ENCODE assay signal across 8 mouse cellular contexts in genomic region chr5:117388296-117388751, GRCm38 (mm10). TPM values are rescaled to one million over a fixed set of nuclear protein-coding genes. Genes with fewer than 3 reads are reported as not detected.
DNase-seq lines count a peak whose midpoint lies in the region; ATAC-seq lines count a peak whose summit lies in the region.

No protein-coding gene starts in this region.

- peak; percentile 38 for ATAC-seq in forebrain, embryonic 11.5 days (replicated peaks; ENCODE audit: low FRiP score)
- peak; percentile 26 for ATAC-seq in inflammation-experienced regulatory T-cells, adult 6 months
- ATAC-seq in liver, embryonic 16.5 days (ENCODE audit: low read depth) = peak; percentile 70
- peak; percentile 35; the same call in 1 of the 2 replicates for ATAC-seq in neural tube, embryonic 11.5 days (ENCODE audit: insufficient read depth, low FRiP score, low TSS enrichment)

- peaks cover 6% of the 10 kb centered on the region; the same call in 1 of the 2 replicates for H3K36me3 ChIP-seq in forebrain, embryonic 11.5 days (ENCODE audit: control insufficient read depth, insufficient read depth, low read length)
- H3K36me3 ChIP-seq in liver, embryonic 16.5 days (ENCODE audit: control insufficient read depth, insufficient read depth) = peaks cover 5% of the 10 kb centered on the region; the same call in 1 of the 2 replicates
- no peaks in the 10 kb centered on the region for H3K36me3 ChIP-seq in neural tube, embryonic 11.5 days (ENCODE audit: control insufficient read depth, insufficient read depth, low read length)

- H3K4me2 ChIP-seq in forebrain, embryonic 11.5 days (ENCODE audit: low read depth, low read length, severe bottlenecking) = peak overlapping the region; percentile 71
- H3K4me2 ChIP-seq in liver, embryonic 16.5 days (ENCODE audit: low read depth, low read length) = peak overlapping the region; percentile 88
- H3K4me2 ChIP-seq in neural tube, embryonic 11.5 days (ENCODE audit: low read depth) = peak overlapping the region; percentile 70

- peaks cover 2% of the 10 kb centered on the region; the same call in 1 of the 2 replicates for H3K9me3 ChIP-seq in forebrain, embryonic 11.5 days (ENCODE audit: control insufficient read depth, low read length)
- no peaks in the 10 kb centered on the region for H3K9me3 ChIP-seq in liver, embryonic 16.5 days (replicated peaks; ENCODE audit: control insufficient read depth, low read length)
- H3K9me3 ChIP-seq in neural tube, embryonic 11.5 days (ENCODE audit: control insufficient read depth, low read length) = no peaks in the 10 kb centered on the region

- peak overlapping the region; percentile 93 for H3K9ac ChIP-seq in forebrain, embryonic 11.5 days (ENCODE audit: low read length)
- H3K9ac ChIP-seq in liver, embryonic 16.5 days (ENCODE audit: low read depth, low read length) = peak overlapping the region; percentile 89
- peak overlapping the region; percentile 88 for H3K9ac ChIP-seq in neural tube, embryonic 11.5 days (ENCODE audit: low read length)

- WGBS in forebrain, embryonic 11.5 days = 13% methylated on average over 16 of the region's 16 CpGs
- 5% methylated on average over 16 of the region's 16 CpGs for WGBS in liver, embryonic 16.5 days (ENCODE audit: insufficient replicate concordance)
- WGBS in neural tube, embryonic 11.5 days = 13% methylated on average over 16 of the region's 16 CpGs

- H3K4me3 ChIP-seq in forebrain, embryonic 11.5 days (ENCODE audit: low read depth, low read length) = peak overlapping the region; percentile 75
- H3K4me3 ChIP-seq in liver, embryonic 16.5 days (ENCODE audit: low read depth, low read length) = peak overlapping the region; percentile 92
- H3K4me3 ChIP-seq in neural tube, embryonic 11.5 days (ENCODE audit: low read depth, low read length) = peak overlapping the region; percentile 78

- H3K4me1 ChIP-seq in forebrain, embryonic 11.5 days (replicated peaks; ENCODE audit: control insufficient read depth, insufficient read depth, low read length) = peaks cover 4% of the 10 kb centered on the region; the same call in 1 of the 2 replicates
- H3K4me1 ChIP-seq in liver, embryonic 16.5 days (ENCODE audit: control insufficient read depth, low read depth, low read length) = peaks cover 10% of the 10 kb centered on the region
- peaks cover 8% of the 10 kb centered on the region for H3K4me1 ChIP-seq in neural tube, embryonic 11.5 days (ENCODE audit: control insufficient read depth, insufficient read depth, low read length)

- H3K27me3 ChIP-seq in forebrain, embryonic 11.5 days (ENCODE audit: control insufficient read depth, insufficient read depth, low read length) = no peaks in the 10 kb centered on the region
- no peaks in the 10 kb centered on the region for H3K27me3 ChIP-seq in liver, embryonic 16.5 days (ENCODE audit: control insufficient read depth, insufficient read depth, low read depth, low read length)
- H3K27me3 ChIP-seq in neural tube, embryonic 11.5 days (ENCODE audit: control insufficient read depth, insufficient read depth, low read length) = no peaks in the 10 kb centered on the region

- H3K27ac ChIP-seq in forebrain, embryonic 11.5 days (ENCODE audit: low read depth, low read length) = peak overlapping the region; percentile 58
- peak overlapping the region; percentile 72 for H3K27ac ChIP-seq in liver, embryonic 16.5 days (ENCODE audit: low read length)
- peak overlapping the region; percentile 65; the same call in 1 of the 2 replicates for H3K27ac ChIP-seq in neural tube, embryonic 11.5 days (ENCODE audit: low read depth, low read length)

- peak; percentile 51 for DNase-seq in ovary, postnatal 36 days (ENCODE audit: low spot score)
- no peak for DNase-seq in ovary, adult 18-20 months (ENCODE audit: low spot score)
- DNase-seq in c-Kit-positive CD71-positive TER-119-positive erythroid progenitor cells, embryonic 14.5 days (ENCODE audit: low spot score) = peak; percentile 63
- peak; percentile 82 for DNase-seq in forebrain, embryonic 11.5 days (ENCODE audit: low spot score)
- DNase-seq in neural tube, embryonic 11.5 days (ENCODE audit: low spot score) = peak; percentile 64
- peak; percentile 82 for DNase-seq in thymus, postnatal 25 days

RNA-seq across cellular contexts. Expression of gene Rfc5, which starts 0.5 kb away (rescaled TPM):
- polyA plus RNA-seq in forebrain, embryonic 11.5 days (2014; fragmentation: Nextera tagmentation; extraction: Ambion mirVana) = 117 and 123 TPM in 2 replicates
- 10 to 100 TPM; 18.9 to 65.6 (median 26.8) TPM for polyA plus RNA-seq in inflammation-experienced regulatory T-cells, adult 6 months (2017; shearing (Covaris generic))
- polyA plus RNA-seq in liver, embryonic 16.5 days (2015; fragmentation: Nextera tagmentation; extraction: Ambion mirVana) = 44.3 and 46.6 TPM in 2 replicates
- 84.9 and 90.2 TPM in 2 replicates for polyA plus RNA-seq in neural tube, embryonic 11.5 days (2014; fragmentation: Nextera tagmentation; extraction: Ambion mirVana)

RNA-seq across cellular contexts. Expression of gene Ksr2, which starts 25.5 kb away (rescaled TPM):
- 1.2 and 1.9 TPM in 2 replicates for polyA plus RNA-seq in forebrain, embryonic 11.5 days (2014; fragmentation: Nextera tagmentation; extraction: Ambion mirVana)
- under 1 TPM; 0.09 to 0.60 (median 0.36) TPM for polyA plus RNA-seq in inflammation-experienced regulatory T-cells, adult 6 months (2017; shearing (Covaris generic))
- polyA plus RNA-seq in liver, embryonic 16.5 days (2015; fragmentation: Nextera tagmentation; extraction: Ambion mirVana) = 0.05 and 0.06 TPM in 2 replicates
- polyA plus RNA-seq in neural tube, embryonic 11.5 days (2014; fragmentation: Nextera tagmentation; extraction: Ambion mirVana) = 1.1 and 1.4 TPM in 2 replicates

RNA-seq across cellular contexts. Expression of gene Wsb2, which starts 31.2 kb away (rescaled TPM):
- 75.4 and 86.0 TPM in 2 replicates for polyA plus RNA-seq in forebrain, embryonic 11.5 days (2014; fragmentation: Nextera tagmentation; extraction: Ambion mirVana)
- 10 to 100 TPM in 2 of 3 experiments, 1 to 10 TPM in 1; 9.8 to 11.3 (median 11.1) TPM for polyA plus RNA-seq in inflammation-experienced regulatory T-cells, adult 6 months (2017; shearing (Covaris generic))
- 16.8 and 20.5 TPM in 2 replicates for polyA plus RNA-seq in liver, embryonic 16.5 days (2015; fragmentation: Nextera tagmentation; extraction: Ambion mirVana)
- polyA plus RNA-seq in neural tube, embryonic 11.5 days (2014; fragmentation: Nextera tagmentation; extraction: Ambion mirVana) = 92.2 and 99.2 TPM in 2 replicates
